In the genomic region with DNA sequence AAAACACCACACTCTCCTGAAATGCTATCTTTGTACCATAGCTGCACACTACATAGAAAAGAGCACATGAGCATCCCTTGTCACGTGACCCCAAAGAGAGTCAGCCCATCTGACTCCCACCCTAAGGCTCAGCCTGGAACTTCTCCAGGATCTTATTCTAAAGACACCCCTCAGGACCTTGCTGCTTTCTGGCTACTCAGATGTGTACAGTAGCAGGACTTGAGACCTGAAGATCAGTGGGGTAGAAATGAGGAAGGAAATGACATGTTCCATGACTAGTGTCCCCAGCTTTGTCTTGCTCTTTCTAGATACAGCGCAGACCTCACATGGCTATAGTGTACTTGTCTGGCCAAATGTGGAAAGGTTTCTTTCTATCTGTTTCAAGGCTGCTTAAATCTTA, we compare ENCODE assay signal across 14 mouse cellular contexts. TPM values are rescaled to one million over a fixed set of nuclear protein-coding genes. Genes with fewer than 3 reads are reported as not detected.
A peak's percentile ranks its signal among the peaks of the same experiment; 100 is the strongest.
DNase-seq lines count a peak whose midpoint lies in the region; ATAC-seq and TF ChIP-seq lines count a peak whose summit lies in the region.
"Had no signal": no experiment of that assay in that cellular context is flagged by ENCODE, and none has a peak within 500 bp of the region (broad histone marks: within the 10 kb centered on the region; RNA-seq: fewer than 3 reads in every experiment).

No protein-coding gene starts in this region.

- intact Hi-C loops in heart, postnatal 36 days (cut with DNase I): no loop called here

- H3K36me3 ChIP-seq in liver, embryonic 15.5 days (replicated peaks): no peaks in the 10 kb centered on the region
- no peaks in the 10 kb centered on the region for H3K36me3 ChIP-seq in liver, embryonic 11.5 days (ENCODE audit: control insufficient read depth, insufficient read depth, low read length)
- peaks cover 0 to 19% of the 10 kb centered on the region in 2 experiments; a peak in 2 of 4 replicates for H3K36me3 ChIP-seq in MEL (ENCODE audit: control insufficient read depth in 1 of 2, insufficient read depth in 2 of 2, low read length in 2 of 2)
- H3K36me3 ChIP-seq in liver, embryonic 16.5 days (ENCODE audit: control insufficient read depth, insufficient read depth): no peaks in the 10 kb centered on the region
- H3K36me3 ChIP-seq: embryonic facial prominence, embryonic 12.5 days; heart, embryonic 15.5 days; lung, embryonic 15.5 days had no signal

- no peak for DNase-seq in liver, embryonic 11.5 days (ENCODE audit: low spot score)
- peak; percentile 91 for DNase-seq in MEL (ENCODE audit: low read depth, low spot score)
- DNase-seq in gastrocnemius, postnatal 25 days: no peak
- no peak for DNase-seq in heart, postnatal 36 days
- DNase-seq: cerebellum, adult 18-20 months; kidney, adult 8-10 months had no signal

- H3K4me2 ChIP-seq in liver, embryonic 15.5 days: no peak overlapping the region
- no peak overlapping the region; the same call in 1 of the 2 replicates for H3K4me2 ChIP-seq in liver, embryonic 11.5 days
- no peak overlapping the region for H3K4me2 ChIP-seq in liver, embryonic 16.5 days (ENCODE audit: low read depth, low read length)
- H3K4me2 ChIP-seq: embryonic facial prominence, embryonic 12.5 days; heart, embryonic 15.5 days; lung, embryonic 15.5 days; midbrain, embryonic 11.5 days had no signal

- no peak for TF ChIP-seq POLR2A in MEL (IDR thresholded peaks at IDR 0.05; ENCODE audit: control insufficient read depth in 1 of 2, insufficient read depth in 1 of 2, low read depth in 1 of 2, low read length in 2 of 2, poor library complexity in 1 of 2)

- H3K9ac ChIP-seq in liver, embryonic 15.5 days: no peak overlapping the region
- no peak overlapping the region for H3K9ac ChIP-seq in liver, embryonic 11.5 days (ENCODE audit: low read depth, low read length)
- peak overlapping the region; percentile 73 for H3K9ac ChIP-seq in MEL (ENCODE audit: control insufficient read depth, low read depth, low read length, poor library complexity, severe bottlenecking)
- H3K9ac ChIP-seq in liver, embryonic 16.5 days (ENCODE audit: low read depth, low read length): no peak overlapping the region
- H3K9ac ChIP-seq: embryonic facial prominence, embryonic 12.5 days; heart, embryonic 15.5 days; lung, embryonic 15.5 days had no signal

- ATAC-seq in liver, embryonic 15.5 days (ENCODE audit: insufficient read depth): no peak
- ATAC-seq in liver, embryonic 11.5 days (replicated peaks; ENCODE audit: low FRiP score): no peak
- no peak for ATAC-seq in liver, embryonic 16.5 days (ENCODE audit: low read depth)
- ATAC-seq in neutrophil, adult 5-6 weeks (ENCODE audit: extremely low read depth, insufficient number of reproducible peaks, low FRiP score, poor library complexity, severe bottlenecking): peak; percentile 82

- 0 out of 2 replicates have a peak overlapping the region, but pooled peaks have one; percentile 6 for H3K27ac ChIP-seq in liver, embryonic 15.5 days (replicated peaks)
- no peak overlapping the region for H3K27ac ChIP-seq in liver, embryonic 11.5 days (ENCODE audit: low read depth, low read length)
- H3K27ac ChIP-seq in MEL (ENCODE audit: control insufficient read depth, low read depth, low read length): peak overlapping the region; percentile 94
- H3K27ac ChIP-seq in liver, embryonic 16.5 days (ENCODE audit: low read length): peak overlapping the region; percentile 18; the same call in 1 of the 2 replicates
- H3K27ac ChIP-seq: embryonic facial prominence, embryonic 12.5 days; heart, embryonic 15.5 days; lung, embryonic 15.5 days had no signal

- H3K9me3 ChIP-seq in liver, embryonic 15.5 days (replicated peaks): no peaks in the 10 kb centered on the region
- no peaks in the 10 kb centered on the region for H3K9me3 ChIP-seq in liver, embryonic 11.5 days (ENCODE audit: control insufficient read depth, low read length)
- no peaks in the 10 kb centered on the region for H3K9me3 ChIP-seq in MEL (replicated peaks; ENCODE audit: insufficient read depth, low read length)
- no peaks in the 10 kb centered on the region for H3K9me3 ChIP-seq in liver, embryonic 16.5 days (replicated peaks; ENCODE audit: control insufficient read depth, low read length)
- H3K9me3 ChIP-seq: embryonic facial prominence, embryonic 12.5 days; heart, embryonic 15.5 days; lung, embryonic 15.5 days had no signal

- H3K4me3 ChIP-seq in liver, embryonic 15.5 days (replicated peaks): no peak overlapping the region
- H3K4me3 ChIP-seq in liver, embryonic 11.5 days (ENCODE audit: low read depth, low read length): no peak overlapping the region
- H3K4me3 ChIP-seq in MEL (ENCODE audit: control insufficient read depth in 1 of 2, insufficient read depth in 1 of 2, low read depth in 2 of 2, low read length in 2 of 2): peak overlapping the region in 1 of 2 experiments; percentile 37; a peak in 1 of 4 replicates
- no peak overlapping the region for H3K4me3 ChIP-seq in liver, embryonic 16.5 days (ENCODE audit: low read depth, low read length)
- H3K4me3 ChIP-seq: embryonic facial prominence, embryonic 12.5 days; heart, embryonic 15.5 days; lung, embryonic 15.5 days; myocyte had no signal

- TF ChIP-seq RAD21 in MEL (IDR thresholded peaks at IDR 0.05; ENCODE audit: low read depth, low read length): no peak

- TF ChIP-seq EP300 in MEL (IDR thresholded peaks at IDR 0.05; ENCODE audit: low read depth in 1 of 2, low read length in 2 of 2): peak; percentile 57 to 74

- no peaks in the 10 kb centered on the region for H3K27me3 ChIP-seq in liver, embryonic 15.5 days
- H3K27me3 ChIP-seq in liver, embryonic 11.5 days (replicated peaks; ENCODE audit: control insufficient read depth, insufficient read depth, low read length): no peaks in the 10 kb centered on the region; the same call in 1 of the 2 replicates
- H3K27me3 ChIP-seq in MEL (ENCODE audit: control insufficient read depth in 1 of 2, insufficient read depth in 2 of 2, low read length in 2 of 2): no peaks in the 10 kb centered on the region
- no peaks in the 10 kb centered on the region for H3K27me3 ChIP-seq in liver, embryonic 16.5 days (ENCODE audit: control insufficient read depth, insufficient read depth, low read depth, low read length)
- H3K27me3 ChIP-seq: embryonic facial prominence, embryonic 12.5 days; lung, embryonic 15.5 days had no signal

- WGBS in liver, embryonic 15.5 days (ENCODE audit: insufficient replicate concordance): 32% methylated on average over 2 of the region's 2 CpGs
- WGBS in liver, embryonic 11.5 days: 62% methylated on average over 2 of the region's 2 CpGs
- 30% methylated on average over 2 of the region's 2 CpGs for WGBS in liver, embryonic 16.5 days (ENCODE audit: insufficient replicate concordance)

- TF ChIP-seq CTCF in MEL (IDR thresholded peaks at IDR 0.05 in 2 of 3, conservative IDR thresholded peaks at IDR 0.05 in 1 of 3; ENCODE audit: control insufficient read depth in 1 of 3, insufficient read depth in 1 of 3, low read depth in 2 of 3, low read length in 3 of 3, poor library complexity in 1 of 3, severe bottlenecking in 1 of 3): no peak

- H3K4me1 ChIP-seq in liver, embryonic 15.5 days (replicated peaks): peaks cover 26% of the 10 kb centered on the region
- peaks cover 13% of the 10 kb centered on the region for H3K4me1 ChIP-seq in liver, embryonic 11.5 days (replicated peaks; ENCODE audit: control insufficient read depth, insufficient read depth, low read length)
- peaks cover 5 to 24% of the 10 kb centered on the region in 2 experiments for H3K4me1 ChIP-seq in MEL (ENCODE audit: control insufficient read depth in 1 of 2, insufficient read depth in 2 of 2, low read length in 2 of 2)
- peaks cover 13% of the 10 kb centered on the region for H3K4me1 ChIP-seq in liver, embryonic 16.5 days (ENCODE audit: control insufficient read depth, low read depth, low read length)
- H3K4me1 ChIP-seq: embryonic facial prominence, embryonic 12.5 days; lung, embryonic 15.5 days had no signal

- no peaks in the 10 kb centered on the region; the same call in 1 of the 2 replicates for H3K79me2 ChIP-seq in MEL (ENCODE audit: control insufficient read depth, insufficient read depth, low read length, poor library complexity)

TF ChIP-seq in MEL, 35 proteins besides CTCF, POLR2A, EP300 and RAD21 (continues in another document):
- TF ChIP-seq POLR2AphosphoS5 (IDR thresholded peaks at IDR 0.05; ENCODE audit: borderline replicate concordance, low read depth, low read length) (no peak), UBTF (IDR thresholded peaks at IDR 0.05; ENCODE audit: borderline replicate concordance, insufficient read depth, low read depth, low read length) (no peak), GATA1 (IDR thresholded peaks at IDR 0.05; ENCODE audit: low read depth, low read length) (peak; percentile 25; the same call in 1 of the 2 replicates), CHD2 (IDR thresholded peaks at IDR 0.05; ENCODE audit: low read length) (no peak), ZC3H11A (IDR thresholded peaks at IDR 0.05; ENCODE audit: low read depth, low read length) (no peak), ZMIZ1 (IDR thresholded peaks at IDR 0.05; ENCODE audit: low read depth, low read length) (no peak), MAZ (IDR thresholded peaks at IDR 0.05; ENCODE audit: low read depth, low read length) (no peak), SMC3 (IDR thresholded peaks at IDR 0.05; ENCODE audit: low read depth, low read length) (no peak), ETS1 (IDR thresholded peaks at IDR 0.05; ENCODE audit: low read depth, low read length) (peak; percentile 77), MAX (IDR thresholded peaks at IDR 0.05; ENCODE audit: low read length) (peak; percentile 82; the same call in 1 of the 2 replicates), MAFK (IDR thresholded peaks at IDR 0.05; ENCODE audit: borderline replicate concordance, low read depth, low read length) (no peak), NELFE (IDR thresholded peaks at IDR 0.05; ENCODE audit: low read depth, low read length) (peak; percentile 46; the same call in 1 of the 2 replicates), MYC (IDR thresholded peaks at IDR 0.05; ENCODE audit: low read depth, low read length) (peak; percentile 80), ELF1 (IDR thresholded peaks at IDR 0.05; ENCODE audit: low read depth, low read length) (no peak), ZKSCAN1 (IDR thresholded peaks at IDR 0.05; ENCODE audit: low read depth, low read length) (no peak), USF1 (IDR thresholded peaks at IDR 0.05; ENCODE audit: low read depth, low read length) (peak; percentile 93)

RNA-seq across cellular contexts. Expression of a gene that starts 12.9 kb away (rescaled TPM):
- 148 and 156 TPM in 2 replicates for polyA plus RNA-seq in liver, embryonic 15.5 days (2015; fragmentation: Nextera tagmentation; extraction: Ambion mirVana)
- 185 and 191 TPM in 2 replicates for polyA plus RNA-seq in liver, embryonic 11.5 days (2014; fragmentation: Nextera tagmentation; extraction: Ambion mirVana)
- 258 and 278 TPM in 2 replicates for total RNA-seq in MEL (2012; rRNA removed)
- 100 to 1,000 TPM in 1 of 2 experiments, 10 to 100 TPM in 1; 96.2 to 184 TPM for polyA plus RNA-seq in MEL (2012; ENCODE audit: insufficient read depth in 1 of 2, insufficient read length in 2 of 2, low read depth in 1 of 2, low replicate concordance in 2 of 2, missing spikeins in 1 of 2)
- 126 and 128 TPM in 2 replicates for polyA plus RNA-seq in liver, embryonic 16.5 days (2015; fragmentation: Nextera tagmentation; extraction: Ambion mirVana)
- total RNA-seq in neutrophil, adult 5-6 weeks (2017): 134 and 151 TPM in 2 replicates
- 10 to 100 TPM in 1 of 2 experiments, 1 to 10 TPM in 1; 7.0 to 10.6 TPM for total RNA-seq in gastrocnemius, postnatal 25 days (2021)
- 10 to 100 TPM; 21.1 to 25.3 TPM for total RNA-seq in heart, postnatal 36 days (2021)
